Mouse (Mus musculus) kidney, postnatal 25 days (tissue): ENCODE data around the gene Kcnj5.

ENCODE experiments used
- DNase-seq, 2 experiments: peaks; one replicate each; pipeline ENCODE4 v3.0.0; 2021; ENCODE audit warnings: mixed read lengths in 2 of 2

Kcnj5 gene

DNA sequence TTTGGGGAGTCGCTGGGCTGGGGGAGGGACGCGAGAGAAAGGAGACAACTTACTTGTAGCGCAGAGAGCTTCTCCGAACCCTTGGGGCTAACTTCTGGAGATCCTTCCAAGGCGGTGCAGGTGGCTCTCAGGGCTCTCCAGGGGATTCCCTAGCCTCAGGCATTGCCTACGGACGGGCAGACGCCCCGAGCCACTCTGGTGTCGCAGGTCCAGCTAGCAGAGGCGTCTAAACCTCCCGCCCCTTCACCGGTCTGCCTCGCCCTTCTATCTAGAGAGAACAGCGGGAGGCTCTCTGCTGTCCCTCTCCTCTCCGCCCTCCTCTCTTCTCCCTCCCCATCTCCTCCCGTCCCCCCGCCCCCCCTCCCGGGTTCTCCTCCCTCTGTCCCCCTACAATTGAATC is at the start of gene Kcnj5:
Gene Kcnj5, minus strand, starts transcription at position 300 of the 400 bp plus-strand sequence.
- DNase-seq, result no peak

DNA sequence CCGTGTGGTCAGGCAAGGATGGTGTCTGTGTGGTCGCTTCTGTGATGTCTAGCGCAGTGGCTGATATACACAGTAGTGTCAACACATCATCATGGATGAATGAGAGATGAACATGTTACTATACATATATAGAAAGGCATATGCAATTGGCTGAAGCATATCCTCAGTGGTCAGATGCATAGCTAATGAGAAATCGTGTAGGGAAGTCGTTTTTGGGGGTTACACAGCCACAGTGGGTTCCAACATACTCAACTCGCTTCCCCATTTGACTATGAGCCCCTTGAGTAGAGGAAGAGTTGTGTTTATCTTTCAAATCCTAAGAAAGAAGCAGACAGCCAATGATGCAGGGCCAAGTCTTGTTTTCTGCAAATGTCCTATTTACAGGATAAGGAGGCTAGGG is 48.6 kb upstream of the Kcnj5 start:
- no peak for DNase-seq

DNA sequence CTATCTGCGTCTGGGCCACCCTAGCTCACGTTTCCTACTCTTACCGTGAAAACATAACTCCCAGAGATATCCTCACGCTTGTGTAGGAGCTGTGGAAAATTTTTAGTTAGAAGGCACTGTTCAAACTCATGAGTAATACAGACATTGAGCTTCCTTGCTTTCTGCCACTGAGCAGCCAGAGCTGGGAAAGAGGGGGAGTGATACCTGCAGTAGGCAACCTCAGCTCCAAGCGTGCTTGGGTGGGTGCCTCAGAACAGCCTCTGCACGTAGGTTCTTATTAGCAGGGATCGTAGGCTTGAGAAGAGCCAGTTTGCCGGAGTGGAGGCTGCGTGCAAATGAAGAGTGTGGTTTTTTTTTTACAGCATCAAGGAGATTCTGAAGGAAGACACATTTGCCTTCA is 47.6 kb upstream of the Kcnj5 start:
- DNase-seq, result no peak

DNA sequence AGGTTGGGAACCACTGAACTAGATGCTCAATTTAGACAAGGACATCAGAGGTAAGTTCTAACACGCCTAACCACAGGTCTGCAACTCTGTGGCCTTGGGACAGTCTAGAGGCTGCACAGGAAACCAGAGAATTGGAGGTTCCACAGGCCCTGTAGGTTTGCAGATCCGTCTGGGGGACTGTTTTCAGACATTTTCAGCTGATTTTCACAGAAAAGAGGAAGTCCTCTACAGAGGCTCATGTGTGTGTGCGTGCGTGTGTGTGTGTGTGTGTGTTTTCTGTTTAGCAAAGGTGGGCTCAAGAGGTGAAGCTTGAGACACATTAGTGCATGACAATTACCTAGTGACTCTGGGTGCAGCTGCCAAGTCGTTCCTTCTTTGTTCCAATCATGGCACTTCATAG is 46.9 kb upstream of the Kcnj5 start:
- DNase-seq, result no peak

DNA sequence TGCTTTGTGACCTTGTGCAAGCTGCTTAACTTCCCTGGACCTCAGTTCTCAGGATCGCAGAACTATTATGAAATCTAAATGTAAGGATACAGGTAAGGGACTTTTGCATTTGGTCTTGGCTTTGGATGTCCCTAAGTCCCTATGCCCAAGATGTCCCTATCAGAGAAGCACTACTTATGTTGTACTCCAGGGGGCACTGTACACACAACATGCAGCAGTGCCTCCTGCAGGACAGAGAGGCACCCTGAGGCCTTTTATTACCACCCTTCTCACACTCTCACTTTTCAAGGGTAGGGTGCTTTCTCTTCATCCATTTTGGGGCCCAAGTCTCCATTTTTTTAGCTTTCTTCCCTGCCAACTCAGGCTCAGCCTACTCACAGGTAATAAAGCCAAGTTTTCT is 44.0 kb upstream of the Kcnj5 start:
- DNase-seq, result no peak

DNA sequence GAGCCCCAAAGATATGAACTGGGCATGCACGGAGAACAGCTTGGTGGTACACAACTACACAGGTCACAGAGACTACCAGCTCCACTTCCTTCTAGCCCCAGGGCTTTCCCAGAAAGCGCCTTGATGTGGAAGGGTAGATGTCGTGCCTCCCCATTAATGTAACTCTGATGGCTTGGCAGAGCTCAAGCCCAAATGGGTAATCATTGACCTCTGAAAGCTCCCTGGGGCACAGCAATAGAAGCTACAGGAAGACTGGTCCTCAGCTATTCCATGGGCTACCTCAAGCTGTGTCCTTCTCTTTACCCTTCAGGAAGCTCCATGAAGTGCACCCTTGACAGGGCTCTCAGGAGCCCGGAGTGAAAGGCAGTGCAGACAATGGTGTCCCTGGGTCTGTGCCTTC is 40.8 kb upstream of the Kcnj5 start:
- DNase-seq, result peak; percentile 76 to 90

DNA sequence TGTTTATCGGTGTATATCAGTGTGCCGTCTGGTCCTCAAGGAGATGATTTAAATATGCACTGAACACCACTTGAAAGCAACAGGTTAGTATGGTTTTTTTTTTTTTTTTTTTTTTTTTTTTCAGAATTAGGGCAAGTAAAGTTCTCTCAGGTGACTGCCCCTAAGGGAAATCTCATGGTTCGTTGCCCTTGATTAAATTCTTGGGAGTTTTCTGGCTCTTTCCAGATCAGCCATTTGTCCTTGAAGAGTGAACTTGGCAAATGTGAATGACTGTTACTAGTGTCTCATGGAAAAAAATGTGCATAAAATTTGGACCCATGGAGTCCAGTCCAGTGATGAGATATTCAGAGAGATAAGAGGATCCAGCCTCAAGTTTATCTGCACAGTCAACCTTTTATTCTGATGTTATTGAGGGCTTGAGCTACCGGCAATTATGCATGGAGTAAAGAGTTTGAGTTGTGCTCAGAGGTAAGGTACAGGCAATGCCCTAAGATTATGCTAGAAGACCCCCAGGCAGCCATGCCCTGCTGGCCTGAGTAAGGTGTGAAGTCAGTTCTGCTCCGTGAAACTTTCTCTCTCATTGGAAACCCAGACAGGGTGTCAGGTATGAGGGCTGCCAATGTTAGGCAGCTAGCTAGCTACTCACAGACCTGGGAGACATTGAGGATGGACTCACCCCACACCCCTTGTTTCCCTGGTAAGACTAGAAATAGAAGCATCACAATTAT is 32.9 kb upstream of the Kcnj5 start:
- no peak for DNase-seq

DNA sequence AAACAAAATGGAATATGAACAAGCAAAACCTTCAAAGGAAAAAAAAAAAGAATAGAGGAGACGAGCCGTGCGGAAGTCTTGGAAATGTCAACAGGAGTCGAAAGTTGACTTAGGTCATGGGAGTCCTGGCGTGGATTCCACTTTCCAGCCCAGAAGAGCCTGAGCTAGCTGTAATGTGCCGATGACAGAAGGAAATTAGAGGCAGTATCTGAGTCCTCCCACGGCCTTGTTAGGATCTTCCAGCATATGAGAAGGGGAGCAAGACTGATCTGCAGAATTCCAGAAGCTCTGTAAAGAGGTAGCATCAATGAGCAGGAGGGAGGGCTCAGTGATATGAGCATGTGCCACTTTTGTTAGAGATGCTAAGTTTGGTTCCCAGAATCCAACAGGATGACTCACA is 31.9 kb upstream of the Kcnj5 start:
- DNase-seq, result no peak

DNA sequence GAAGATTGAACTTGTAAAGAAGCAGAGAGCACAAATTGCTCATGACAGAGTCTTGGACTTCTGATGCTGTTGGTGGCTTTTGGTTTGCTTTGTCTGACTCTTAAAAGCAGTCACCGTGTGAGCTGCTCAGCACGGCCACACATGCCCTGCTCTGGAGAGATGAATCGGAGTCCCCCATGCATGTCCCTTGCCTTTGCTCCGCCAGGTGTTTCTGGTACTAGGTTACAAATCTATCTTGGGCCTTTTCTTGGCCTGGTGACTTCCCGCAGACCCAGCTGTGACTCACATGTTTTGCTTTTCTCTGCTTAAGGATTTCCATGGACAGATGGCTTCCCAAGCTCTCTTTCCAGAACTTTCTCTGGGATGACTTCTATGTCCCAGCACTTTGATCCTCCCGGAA is 29.5 kb upstream of the Kcnj5 start:
- no peak for DNase-seq

DNA sequence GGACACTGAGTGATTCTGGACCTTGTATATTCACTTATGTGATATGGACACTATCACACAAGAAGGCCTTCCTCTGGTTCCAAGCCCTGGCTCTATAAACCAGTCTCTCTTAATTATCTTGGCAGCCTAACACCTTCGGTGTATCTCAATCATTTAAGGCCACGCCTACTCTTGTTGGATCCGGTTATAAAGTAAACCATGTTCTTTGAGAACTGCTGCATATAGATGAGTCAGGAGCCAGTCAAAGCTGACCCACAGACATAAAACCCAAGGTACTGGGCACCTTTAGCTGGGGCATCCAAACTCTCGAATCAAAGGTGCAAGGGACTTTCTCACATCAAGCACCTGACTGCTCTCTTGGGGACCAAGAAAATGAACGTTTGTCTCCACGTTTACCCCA is 28.1 kb upstream of the Kcnj5 start, which contains the start of gene Kcnj1:
Gene Kcnj1, plus strand, starts transcription at position 292 of the 400 bp plus-strand sequence.
- DNase-seq, result peak in 1 of 2 experiments; percentile 42

DNA sequence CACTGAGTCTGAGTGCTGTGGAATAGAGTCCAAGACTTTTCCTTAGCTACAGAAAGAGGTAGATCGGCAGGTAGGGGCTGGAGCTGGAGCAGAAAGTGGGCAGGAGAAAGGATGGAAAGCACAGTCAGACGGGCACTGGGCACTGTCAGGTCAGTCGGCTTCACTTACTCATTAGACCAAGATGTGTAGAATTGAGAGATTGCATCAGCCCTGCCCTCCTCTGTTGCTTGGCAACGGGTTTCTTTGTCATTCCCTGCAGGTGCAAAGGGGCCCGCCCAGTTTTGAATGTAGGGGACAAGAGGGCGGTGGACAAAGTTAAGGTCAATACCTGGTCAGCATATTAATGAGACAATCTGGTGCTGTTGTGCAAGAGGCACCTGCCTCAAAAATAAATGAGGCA is 25.2 kb upstream of the Kcnj5 start:
- peak; percentile 59 to 74 for DNase-seq

DNA sequence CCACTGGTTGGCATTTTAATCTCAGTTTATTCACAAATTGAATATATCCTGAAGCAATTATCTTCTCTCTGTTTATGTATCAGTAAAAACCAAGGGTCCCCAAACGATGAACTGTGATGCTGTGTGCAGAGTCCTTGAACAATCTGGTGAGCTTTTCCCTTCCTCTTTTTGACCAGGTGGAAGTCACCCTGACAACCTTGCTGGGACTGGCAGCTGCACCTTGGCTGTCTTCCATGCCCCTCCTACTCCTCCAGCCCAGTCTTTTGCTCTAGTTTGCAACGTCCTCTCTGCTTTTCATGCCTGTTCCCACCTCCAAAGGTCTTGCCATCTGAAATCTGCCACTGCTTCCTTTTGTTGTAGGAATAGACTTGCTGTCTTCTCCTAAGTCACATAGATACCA is 24.7 kb upstream of the Kcnj5 start:
- DNase-seq, result peak; percentile 79 to 87

DNA sequence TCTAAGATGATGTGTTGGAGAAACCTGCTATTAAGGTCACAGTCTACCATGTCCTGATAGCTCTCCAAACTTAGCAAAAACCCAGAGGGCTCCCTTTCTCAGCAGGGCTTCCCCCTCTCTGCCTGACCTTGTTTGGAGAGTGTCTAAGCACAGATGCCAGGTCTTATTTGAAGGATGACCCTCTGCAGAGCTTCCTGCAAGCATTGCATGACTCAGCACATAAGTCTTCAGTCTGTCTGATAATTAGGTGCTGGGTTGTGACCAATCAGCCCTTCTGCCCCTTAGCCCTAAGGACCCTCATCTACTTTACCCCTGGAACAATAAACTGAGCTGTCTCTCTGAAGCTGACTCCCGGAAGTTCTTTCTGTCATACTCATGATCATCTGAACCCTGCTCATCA is 16.6 kb upstream of the Kcnj5 start:
- DNase-seq, result no peak

DNA sequence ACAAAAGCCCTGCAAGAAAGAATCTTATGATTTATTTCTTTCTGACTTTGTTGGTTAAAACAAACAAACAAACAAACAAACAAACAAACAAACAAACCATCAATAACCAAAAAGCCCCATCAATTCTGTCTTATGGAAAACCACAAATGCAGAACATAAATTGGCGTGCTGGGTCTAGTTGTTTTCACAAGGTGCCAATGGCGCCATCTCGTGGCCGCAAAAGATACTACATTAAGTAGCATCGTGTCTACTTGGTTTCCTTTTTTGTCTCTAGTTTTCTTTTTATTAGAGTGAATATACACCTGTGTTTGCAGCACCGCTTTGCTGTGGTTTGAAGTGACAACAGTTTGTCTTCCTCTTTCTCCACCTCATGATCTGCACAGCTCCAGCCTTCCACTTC is 6.2 kb upstream of the Kcnj5 start:
- DNase-seq, result peak; percentile 78 to 93

DNA sequence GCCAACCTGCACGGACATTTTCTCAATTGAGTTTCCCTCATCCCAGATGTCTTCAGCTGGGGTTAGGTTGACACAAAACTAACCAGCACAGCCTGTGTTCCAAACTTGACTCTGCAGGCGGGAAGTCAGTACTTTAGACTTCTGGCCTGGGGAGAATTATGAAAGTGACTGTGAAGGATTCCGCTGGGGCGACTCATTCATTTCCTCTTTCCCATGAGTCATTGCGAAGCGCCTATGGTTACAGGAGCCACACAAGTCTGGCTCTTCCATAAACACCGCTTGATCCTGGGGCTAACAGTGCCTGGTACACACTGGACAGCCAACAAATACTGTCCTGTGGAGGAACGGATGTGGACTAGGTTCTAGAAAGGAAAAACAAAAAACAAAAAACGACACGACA is 5.2 kb upstream of the Kcnj5 start:
- DNase-seq, result no peak

DNA sequence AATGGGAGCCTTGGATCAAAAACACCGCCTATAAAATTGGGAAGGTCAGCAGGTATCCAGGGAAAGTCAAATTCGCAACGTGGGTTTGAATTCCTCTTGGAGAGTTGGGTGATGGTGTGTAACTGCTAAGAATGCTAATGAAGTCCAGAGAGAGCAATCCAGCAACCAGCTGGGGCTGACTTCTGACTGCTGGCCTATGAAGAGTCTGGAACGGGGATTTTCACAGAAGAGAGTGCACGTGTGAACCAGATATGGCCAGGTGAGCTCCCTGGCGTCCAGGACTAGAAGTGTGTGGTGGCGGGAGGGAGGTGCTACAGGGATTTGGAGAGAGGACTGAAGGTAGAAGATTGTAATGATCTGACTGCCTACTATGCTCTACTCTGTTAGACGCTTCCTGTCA is 3.9 kb upstream of the Kcnj5 start:
- DNase-seq, result peak; percentile 17 to 69

DNA sequence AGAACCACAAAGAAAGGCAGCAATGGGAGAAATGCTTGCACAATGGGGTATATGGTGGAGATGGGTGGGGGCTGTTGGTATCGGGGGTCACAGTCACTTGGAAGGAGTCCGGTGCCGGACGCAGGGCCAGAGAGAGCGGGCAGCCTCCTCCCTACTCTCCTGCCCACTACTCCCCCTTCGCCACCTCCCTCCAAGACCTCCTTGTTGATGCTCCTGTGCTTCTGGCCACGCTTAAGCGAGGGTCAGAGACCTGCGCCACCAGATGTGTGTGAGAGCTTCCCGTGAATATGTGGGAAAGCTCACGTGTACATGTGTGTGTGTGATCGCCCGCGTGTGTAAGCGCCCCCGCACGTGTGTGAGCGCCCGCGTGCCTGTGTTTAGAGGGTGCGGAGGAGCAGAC is 339 bp upstream of the Kcnj5 start:
- no peak for DNase-seq

DNA sequence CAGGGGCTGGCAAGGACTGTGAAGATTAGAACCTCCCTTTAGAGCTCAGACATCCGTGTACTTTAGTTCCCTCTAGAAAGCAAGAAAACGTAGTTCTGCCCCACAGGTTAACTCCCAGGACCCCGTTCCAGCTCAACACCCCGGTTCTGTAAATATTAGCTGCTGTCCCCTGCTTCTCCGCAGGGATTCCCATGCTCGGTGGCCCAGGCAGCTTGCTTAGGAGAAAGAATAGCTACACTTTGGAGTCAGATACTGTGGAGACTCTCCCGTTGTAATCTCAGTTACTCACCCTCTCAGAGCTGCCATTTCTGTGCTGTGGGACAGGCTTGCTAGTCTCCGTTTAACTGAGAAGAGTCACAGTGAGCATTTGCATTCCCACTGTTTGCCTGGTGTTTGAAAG is 1.2 kb downstream of the Kcnj5 start:
- no peak for DNase-seq

DNA sequence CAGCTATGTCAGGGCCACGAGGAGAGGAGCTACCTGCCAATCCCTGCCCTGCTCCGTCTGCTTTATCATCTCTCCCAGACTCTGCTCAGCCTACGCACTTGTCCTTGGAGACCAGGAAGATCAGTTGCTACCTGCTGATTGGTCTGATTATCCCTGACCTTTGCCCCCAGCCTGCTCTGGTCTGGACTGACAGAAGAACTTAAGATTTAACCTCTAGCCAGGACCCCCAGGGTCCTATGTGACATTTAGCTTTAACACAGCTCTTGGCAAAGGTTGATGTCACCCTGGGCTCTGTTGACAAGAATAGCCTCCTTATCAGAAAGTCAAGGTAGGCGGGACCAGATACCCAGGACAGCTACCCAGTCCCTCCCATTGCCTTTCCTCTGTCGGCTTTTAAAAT is 3.3 kb downstream of the Kcnj5 start:
- no peak for DNase-seq

DNA sequence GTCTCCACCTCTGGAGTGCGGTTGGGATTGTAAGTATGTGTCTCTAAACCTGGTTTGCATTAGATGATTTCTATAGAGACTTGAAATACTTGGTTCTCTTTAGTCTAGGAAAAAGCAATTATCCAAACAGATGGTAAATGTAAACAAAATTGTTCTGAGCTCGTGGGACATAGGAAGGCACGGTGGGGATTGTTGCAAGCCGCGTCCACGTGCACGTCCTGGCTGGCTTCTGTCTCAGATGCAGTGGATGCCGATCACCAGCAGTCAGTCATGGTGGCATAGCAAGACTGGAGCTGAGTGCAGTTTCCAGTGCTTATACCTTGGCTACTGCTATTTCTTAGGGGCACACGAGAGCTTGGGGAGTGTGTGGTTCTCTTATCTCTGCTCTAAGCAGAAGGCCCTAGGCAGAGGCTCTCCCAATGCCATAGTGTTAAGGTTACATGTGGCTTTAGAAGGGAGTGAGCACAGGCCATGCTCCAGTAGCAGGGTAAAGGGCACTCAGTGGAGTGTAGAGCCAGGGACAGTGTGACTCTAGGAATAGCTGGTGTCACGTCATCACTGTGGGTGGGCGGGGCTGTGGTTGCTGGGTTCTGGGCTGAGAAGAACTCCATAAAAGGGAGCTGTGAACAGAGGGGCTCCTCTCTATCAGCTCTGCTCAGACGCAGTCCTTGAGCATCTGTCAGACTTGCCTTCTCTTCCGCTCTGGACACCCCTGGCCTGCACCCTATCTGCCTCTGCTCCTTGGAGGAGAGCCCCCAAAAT is 8.6 kb downstream of the Kcnj5 start:
- DNase-seq, result no peak

DNA sequence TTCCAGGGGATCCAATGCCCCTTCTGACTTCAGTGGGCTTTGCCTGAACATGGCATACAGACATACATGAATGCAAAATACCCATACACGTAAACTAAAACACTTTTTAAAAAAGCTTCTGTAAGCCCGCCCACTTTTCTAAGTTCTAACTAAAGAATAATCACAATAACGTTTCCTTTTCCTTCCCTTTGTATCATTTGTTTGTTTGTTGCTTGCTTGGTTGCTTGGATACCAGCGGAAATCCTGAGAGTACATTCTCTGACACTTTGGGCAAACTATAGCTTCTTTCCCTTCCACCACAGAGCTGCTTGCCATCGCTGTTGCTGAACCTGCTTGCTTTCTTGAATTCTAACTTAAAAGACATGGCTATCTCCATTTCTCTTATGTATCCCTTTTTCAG is 13.0 kb downstream of the Kcnj5 start:
- no peak for DNase-seq

DNA sequence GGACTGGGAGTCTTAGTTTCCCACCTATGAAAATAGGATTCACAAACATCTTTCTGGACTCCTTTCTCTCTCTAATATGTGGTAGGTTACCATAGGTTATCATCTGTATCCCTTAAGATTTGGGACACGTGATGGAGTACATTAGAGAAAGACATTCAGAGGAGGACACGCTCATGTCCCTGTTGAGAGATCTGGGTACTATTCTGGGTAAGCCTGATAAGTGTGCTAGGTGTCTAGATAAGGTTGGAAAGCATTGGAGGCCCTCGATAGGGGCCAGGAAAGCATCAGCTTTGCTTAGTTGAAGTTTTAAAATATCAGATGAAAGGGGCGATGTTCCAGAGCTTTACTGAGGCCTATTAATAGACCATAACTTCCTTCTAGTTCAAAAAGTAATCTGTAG is 15.4 kb downstream of the Kcnj5 start:
- DNase-seq, result no peak

DNA sequence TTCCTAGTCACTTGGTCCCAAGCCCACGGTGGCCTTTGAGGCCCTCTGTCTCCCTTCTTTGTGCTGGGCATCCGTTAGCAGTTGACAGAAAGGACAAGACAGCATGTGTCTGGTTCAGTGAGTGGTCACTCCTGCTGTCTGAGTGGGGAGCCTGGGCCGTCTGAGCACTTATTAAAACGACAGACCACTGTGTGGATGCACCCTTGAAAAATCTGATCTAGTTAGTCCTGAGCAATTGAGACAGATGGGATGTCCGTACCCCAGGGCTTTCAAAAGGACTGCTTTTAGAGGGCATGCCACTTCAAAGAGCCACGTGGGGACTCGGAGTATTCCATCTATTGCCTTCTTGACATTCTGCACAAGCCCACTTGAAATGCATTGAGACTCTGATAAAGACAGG is 20.5 kb downstream of the Kcnj5 start:
- no peak for DNase-seq

DNA sequence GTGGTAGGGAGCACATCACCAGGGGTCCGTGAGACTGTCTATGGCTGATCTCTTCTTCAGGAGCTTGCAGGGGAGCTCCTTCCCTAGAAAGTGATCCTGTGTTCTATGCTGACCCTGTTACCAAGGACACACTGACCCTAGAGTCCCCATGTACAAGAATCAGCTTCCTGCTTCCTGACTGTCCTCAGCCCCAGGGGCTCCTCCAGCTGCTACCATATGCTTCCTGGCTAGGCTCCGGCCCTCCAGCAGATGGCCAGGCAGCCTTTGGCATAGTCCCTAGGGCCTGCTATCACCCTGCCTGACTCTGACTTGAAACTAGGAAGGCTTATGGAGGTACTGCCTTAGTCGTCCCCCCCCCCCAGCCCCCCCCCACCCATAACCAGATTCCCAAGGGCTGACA is 24.0 kb downstream of the Kcnj5 start:
- DNase-seq, result peak; percentile 41 to 67

DNA sequence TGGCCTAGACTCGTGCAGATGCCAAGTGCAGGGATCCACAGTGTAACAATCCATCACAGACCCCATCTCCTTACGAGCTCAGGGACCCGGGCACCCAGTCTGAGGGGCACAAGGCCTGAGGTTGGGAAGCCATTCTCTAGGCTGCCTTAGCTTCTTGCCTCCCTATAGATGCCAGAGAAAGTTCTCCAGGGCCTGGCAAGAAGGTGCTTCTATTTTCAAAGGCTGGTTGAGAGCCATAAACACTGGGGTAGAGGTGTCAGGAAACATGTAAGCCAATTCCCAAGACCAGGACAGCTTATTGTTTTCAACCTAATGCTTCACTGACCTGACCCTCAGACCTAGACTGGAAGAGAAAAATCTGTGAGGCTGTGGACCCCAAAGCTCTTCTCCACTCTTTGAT is 28.2 kb downstream of the Kcnj5 start:
- DNase-seq, result no peak
